Mouse (Mus musculus) CD4-positive, CD25-positive, alpha-beta regulatory T cell, adult 2 months (primary cell): ENCODE results near the gene Hoxa10.

ENCODE experiments used
- DNase-seq: peaks from one replicate; pipeline ENCODE4 v3.0.0-alpha.2; 2012; ENCODE audit warnings: low read depth, low spot score

The Hoxa10 gene

GRCm38 (mm10) chr6:52185222-52185621 is 55.4 kb downstream of the Hoxa10 start:
- DNase-seq = no peak

DNA sequence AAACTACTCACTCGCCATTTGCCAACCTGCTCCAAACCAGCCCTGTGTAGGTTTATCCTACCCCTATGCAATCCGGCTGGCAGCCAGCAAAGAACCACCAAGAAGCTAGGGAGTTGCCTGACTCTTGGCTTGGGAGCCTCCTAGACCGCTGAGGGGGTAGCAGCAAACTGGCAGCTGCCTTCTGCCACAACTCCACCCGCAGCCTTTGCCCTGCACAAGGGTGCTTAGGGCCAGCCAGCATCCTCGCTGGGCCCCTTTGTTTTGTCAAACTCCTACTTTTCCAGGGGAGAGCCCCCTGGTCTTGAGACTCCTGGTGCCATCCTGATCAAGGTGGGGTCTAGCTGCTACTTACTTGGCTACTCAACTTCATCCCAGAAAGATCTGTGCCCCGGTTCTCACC is 56.0 kb downstream of the Hoxa10 start:
- no peak for DNase-seq

DNA sequence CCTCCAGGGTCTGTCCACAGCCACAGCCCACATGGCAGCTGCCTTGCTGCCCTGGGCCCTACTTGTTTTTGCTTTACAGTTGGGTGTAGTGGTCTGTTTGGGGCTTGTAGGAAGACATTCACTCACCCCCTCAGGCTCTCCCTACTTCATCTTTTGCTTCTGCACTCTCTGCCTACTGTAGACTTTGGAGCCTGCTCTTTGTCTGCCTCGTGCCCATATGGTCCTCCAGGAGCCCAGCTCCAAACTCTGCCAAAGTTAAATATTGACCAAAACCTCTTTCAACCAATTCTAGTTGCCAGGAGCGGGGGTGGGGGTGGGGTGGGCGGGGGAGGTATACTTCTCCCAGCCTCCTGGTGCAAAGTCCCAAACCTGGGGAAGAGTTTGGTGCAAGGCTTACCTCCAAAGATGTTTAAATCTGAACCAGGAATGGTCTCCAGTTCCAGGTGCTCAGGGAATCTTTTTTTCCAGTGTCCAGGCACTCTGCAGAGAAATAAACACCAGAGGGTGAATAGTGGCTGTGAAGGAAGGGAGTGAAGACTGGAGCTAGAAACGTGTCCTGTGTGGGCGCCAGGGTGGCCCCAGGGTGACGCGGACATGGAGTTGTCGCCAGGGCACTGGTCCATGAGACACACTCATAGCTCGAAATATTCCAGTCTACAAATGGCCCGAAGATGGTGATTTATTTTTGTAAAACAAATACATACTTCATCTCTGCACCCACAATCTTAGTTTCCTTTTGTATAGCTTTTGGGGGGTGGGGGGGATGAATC is 57.2 kb downstream of the Hoxa10 start:
- DNase-seq = no peak

GRCm38 (mm10) chr6:52182793-52183192 is 57.9 kb downstream of the Hoxa10 start:
- no peak for DNase-seq

- no peak for DNase-seq
Observed at GRCm38 (mm10) chr6:52182030-52182429, 58.6 kb downstream of the Hoxa10 start.
